Comparison of ENCODE assay signal across 14 mouse cellular contexts in the genomic region with DNA sequence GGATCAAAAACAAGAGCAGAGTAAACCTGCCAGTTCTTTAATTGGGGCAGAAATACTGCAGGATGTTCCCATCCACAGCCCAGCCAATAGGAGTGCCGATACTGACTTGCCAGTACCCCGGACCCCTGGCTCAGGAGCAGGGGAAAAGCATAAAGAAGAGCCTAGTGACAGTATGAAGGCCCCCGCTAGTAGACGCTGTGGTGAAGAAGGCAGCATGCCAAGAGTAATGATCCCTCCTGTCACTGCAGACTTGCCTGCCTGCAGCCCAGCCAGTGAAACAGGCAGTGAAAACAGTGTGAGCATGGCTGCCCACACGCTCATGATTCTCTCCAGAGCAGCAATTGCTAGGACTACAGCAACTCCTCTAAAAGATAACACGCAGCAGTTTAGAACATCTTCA. TPM values are rescaled to one million over a fixed set of nuclear protein-coding genes. Genes with fewer than 3 reads are reported as not detected.
A peak's percentile ranks its signal among the peaks of the same experiment; 100 is the strongest.
DNase-seq lines count a peak whose midpoint lies in the region; ATAC-seq and TF ChIP-seq lines count a peak whose summit lies in the region.
"Had no signal": no experiment of that assay in that cellular context is flagged by ENCODE, and none has a peak within 500 bp of the region (broad histone marks: within the 10 kb centered on the region; RNA-seq: fewer than 3 reads in every experiment).

No protein-coding gene starts in this region.

- intact Hi-C loops in left cerebral cortex, adult 2 months (cut with DNase I) = no loop called here

- H3K9me3 ChIP-seq in megakaryocyte, embryonic 14.5 days = no peaks in the 10 kb centered on the region
- H3K9me3 ChIP-seq: hindbrain, embryonic 10.5 days; neural tube, embryonic 13.5 days had no signal

- H3K36me3 ChIP-seq in megakaryocyte, embryonic 14.5 days (replicated peaks; ENCODE audit: low read length) = peaks cover 87% of the 10 kb centered on the region

- peak; percentile 27 for DNase-seq in cerebellum, adult 11 months
- DNase-seq in cerebellum, adult 18-20 months = peak; percentile 35 to 47
- DNase-seq in left cerebral cortex, adult 2 months (ENCODE audit: extremely low spot score in 1 of 2, low spot score in 2 of 2) = peak; percentile 20 to 22
- no peak for DNase-seq in heart, postnatal 4 days
- DNase-seq in spleen, adult 12 weeks (ENCODE audit: low spot score) = no peak
- DNase-seq: B cell, adult 2 months; kidney, adult 8-10 months; thymus, postnatal 14 days had no signal

- no peak overlapping the region for H3K27ac ChIP-seq in left cerebral cortex, adult 2 months
- H3K27ac ChIP-seq: hindbrain, embryonic 10.5 days; neural tube, embryonic 13.5 days had no signal

- peaks cover 49% of the 10 kb centered on the region for H3K4me1 ChIP-seq in megakaryocyte, embryonic 14.5 days
- H3K4me1 ChIP-seq: hindbrain, embryonic 10.5 days; neural tube, embryonic 13.5 days had no signal

- H3K4me3 ChIP-seq in megakaryocyte, embryonic 14.5 days (replicated peaks) = peak overlapping the region; percentile 62
- H3K4me3 ChIP-seq in left cerebral cortex, adult 2 months = no peak overlapping the region
- H3K4me3 ChIP-seq: erythroblast, embryonic 14.5 days; hindbrain, embryonic 10.5 days; neural tube, embryonic 13.5 days had no signal

- H3K27me3 ChIP-seq in megakaryocyte, embryonic 14.5 days (replicated peaks) = no peaks in the 10 kb centered on the region
- H3K27me3 ChIP-seq: neural tube, embryonic 13.5 days had no signal

- ATAC-seq in cerebellum, adult (ENCODE audit: insufficient number of reproducible peaks, low FRiP score, low TSS enrichment) = no peak
- ATAC-seq in megakaryocyte, adult 5-6 weeks (ENCODE audit: poor library complexity, severe bottlenecking) = no peak

- TF ChIP-seq CTCF in left cerebral cortex, adult 2 months (IDR thresholded peaks at IDR 0.05) = peak; percentile 41

RNA-seq across cellular contexts. Expression of gene Npat, which starts 33.8 kb away (rescaled TPM):
- 0.26 and 0.66 TPM in 2 replicates for polyA plus RNA-seq in megakaryocyte, embryonic 14.5 days (2012; ENCODE audit: insufficient read depth, low replicate concordance)
- total RNA-seq in megakaryocyte, adult 5-6 weeks (2015) = 19.8 and 20.8 TPM in 2 replicates
- 17.4 and 18.1 TPM in 2 replicates for total RNA-seq in megakaryocyte, adult 5-6 weeks (2017)
- total RNA-seq in left cerebral cortex, adult 2 months (2021) = 10 to 100 TPM; 17.8 to 20.0 TPM
- 10 to 100 TPM; 14.9 to 16.8 TPM for total RNA-seq in heart, postnatal 4 days (2021)

RNA-seq across cellular contexts. Expression of gene Atm, which starts 34.1 kb away (rescaled TPM):
- polyA plus RNA-seq in megakaryocyte, embryonic 14.5 days (2012; ENCODE audit: insufficient read depth, low replicate concordance) = 0.06 TPM in 1 of 2 replicates, not detected in the other
- total RNA-seq in megakaryocyte, adult 5-6 weeks (2015) = 14.1 and 15.2 TPM in 2 replicates
- 17.8 and 20.8 TPM in 2 replicates for total RNA-seq in megakaryocyte, adult 5-6 weeks (2017)
- 10 to 100 TPM; 16.8 to 20.2 TPM for total RNA-seq in left cerebral cortex, adult 2 months (2021)
- total RNA-seq in heart, postnatal 4 days (2021) = 10 to 100 TPM; 11.5 to 12.5 TPM

RNA-seq across cellular contexts. Expression of gene Acat1, which starts 39.5 kb away (rescaled TPM):
- 34.4 and 110 TPM in 2 replicates for polyA plus RNA-seq in megakaryocyte, embryonic 14.5 days (2012; ENCODE audit: insufficient read depth, low replicate concordance)
- total RNA-seq in megakaryocyte, adult 5-6 weeks (2015) = 66.1 and 78.8 TPM in 2 replicates
- 50.8 and 62.4 TPM in 2 replicates for total RNA-seq in megakaryocyte, adult 5-6 weeks (2017)
- total RNA-seq in left cerebral cortex, adult 2 months (2021) = 10 to 100 TPM; 59.6 to 60.6 TPM
- 100 to 1,000 TPM; 259 to 279 TPM for total RNA-seq in heart, postnatal 4 days (2021)

Comparison
In these comparisons a context has a peak if more than half of its experiments do, and no peak if none do; other contexts are left out.
1. DNase-seq: peak in cerebellum, adult 11 months (single experiment), cerebellum, adult 18-20 months (2 of 2) and left cerebral cortex, adult 2 months (2 of 2); none in heart, postnatal 4 days (single experiment) and spleen, adult 12 weeks (single experiment).